Mouse (Mus musculus): ENCODE results near the gene Pnisr. TPM values are rescaled to one million over a fixed set of nuclear protein-coding genes. Genes with fewer than 3 reads are reported as not detected.

Gene Pnisr
- polyA plus RNA-seq, 1 experiment: 203 TPM

GRCm38 (mm10) chr4:21857481-21857880 is 10.1 kb downstream of the Pnisr start:
- no peak for TF ChIP-seq POLR2A (IDR thresholded peaks at IDR 0.05; ENCODE audit: borderline replicate concordance, low read depth, low read length)
- no peak for TF ChIP-seq CTCF (IDR thresholded peaks at IDR 0.05; ENCODE audit: low read depth, low read length)
- Histone ChIP-seq H3K27ac (ENCODE audit: insufficient read depth, low read depth, low read length) (no peak overlapping the region), H3K4me3 (ENCODE audit: insufficient read depth, low read length) (no peak overlapping the region), H3K4me1 (ENCODE audit: control insufficient read depth, insufficient read depth, low read length) (no peaks in the 10 kb centered on the region)

DNA sequence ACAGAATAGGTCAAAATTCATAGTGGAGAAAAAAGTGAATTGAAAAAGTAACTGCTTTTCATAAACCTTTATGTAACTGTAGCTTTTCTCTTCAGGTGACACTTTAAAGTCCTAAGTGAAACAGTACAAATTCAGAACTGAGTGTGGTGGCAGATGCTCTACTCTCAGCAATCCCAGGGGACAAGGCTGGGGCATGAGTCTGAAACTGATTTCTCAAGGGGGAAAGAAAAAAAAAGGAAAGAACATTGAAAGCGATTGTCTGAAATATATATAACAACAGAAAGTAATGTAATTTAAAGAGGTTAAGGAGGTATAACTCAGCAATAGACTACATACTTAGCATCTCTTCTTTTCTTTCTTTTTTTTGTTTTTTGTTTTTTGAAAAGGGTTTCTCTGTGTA is 17.8 kb downstream of the Pnisr start:
- Histone ChIP-seq H3K4me1 (ENCODE audit: control insufficient read depth, insufficient read depth, low read length) (no peaks in the 10 kb centered on the region), H3K4me3 (ENCODE audit: insufficient read depth, low read length) (no peak overlapping the region), H3K27ac (ENCODE audit: insufficient read depth, low read depth, low read length) (no peak overlapping the region)
- TF ChIP-seq CTCF (IDR thresholded peaks at IDR 0.05; ENCODE audit: low read depth, low read length) (no peak), POLR2A (IDR thresholded peaks at IDR 0.05; ENCODE audit: borderline replicate concordance, low read depth, low read length) (no peak)

DNA sequence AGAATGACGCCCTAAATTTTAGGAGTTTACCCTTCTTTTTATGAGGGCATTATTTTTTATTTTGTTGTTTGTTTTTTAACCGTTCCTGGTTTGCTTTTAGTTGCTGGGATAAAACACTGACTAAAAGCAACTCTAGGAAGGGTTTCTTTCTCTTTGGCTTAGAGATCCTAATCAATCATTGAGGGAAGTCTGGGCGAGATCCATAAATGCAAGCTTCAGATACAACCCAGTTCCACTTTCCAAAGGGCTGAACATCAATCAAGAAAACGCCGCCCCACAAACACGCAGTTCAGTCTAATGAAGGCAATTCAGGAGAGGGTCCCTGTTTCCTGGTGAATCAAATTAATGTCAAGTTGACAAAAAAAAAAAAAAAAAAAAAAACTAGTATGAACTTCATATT is 31.4 kb downstream of the Pnisr start:
- Histone ChIP-seq H3K4me3 (ENCODE audit: insufficient read depth, low read length) (peak overlapping the region; percentile 78), H3K4me1 (ENCODE audit: control insufficient read depth, insufficient read depth, low read length) (peaks cover 3% of the 10 kb centered on the region; the same call in 1 of the 2 replicates), H3K27ac (ENCODE audit: insufficient read depth, low read depth, low read length) (no peak overlapping the region)
- TF ChIP-seq CTCF (IDR thresholded peaks at IDR 0.05; ENCODE audit: low read depth, low read length) (no peak), POLR2A (IDR thresholded peaks at IDR 0.05; ENCODE audit: borderline replicate concordance, low read depth, low read length) (no peak)

DNA sequence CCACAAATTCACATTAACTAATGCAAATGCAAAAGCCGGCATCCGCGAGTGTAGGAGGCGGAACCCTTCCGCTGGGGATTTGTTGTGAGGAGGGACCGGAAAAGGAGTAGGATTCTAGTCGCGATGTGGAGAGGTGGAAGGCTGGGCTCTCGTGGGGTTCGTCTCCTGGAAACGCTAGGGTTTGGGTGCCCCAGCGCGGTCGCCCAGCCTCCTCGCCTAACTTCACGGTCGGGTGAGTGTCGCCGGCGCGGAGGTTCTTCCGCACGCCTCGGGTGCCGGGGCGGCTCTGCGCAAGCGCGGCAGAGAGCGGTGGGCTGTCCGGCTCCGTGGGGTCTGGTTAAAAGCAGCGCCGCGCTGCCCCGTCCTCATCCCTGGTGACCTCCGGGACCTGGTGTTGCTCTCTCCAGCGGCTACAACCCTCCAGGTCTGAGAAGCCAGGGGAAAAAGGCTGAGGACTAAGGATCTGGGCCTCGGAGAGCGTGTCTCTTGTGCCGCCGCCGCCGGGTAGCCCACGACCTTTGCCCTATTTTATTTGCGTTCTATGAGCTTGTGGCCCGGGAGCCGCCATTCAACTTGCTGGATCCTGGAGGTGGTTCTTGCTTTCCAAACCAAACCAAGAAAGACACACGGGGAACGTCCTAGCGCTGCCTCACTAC is 32.3 kb downstream of the Pnisr start, which contains the start of gene Coq3:
Gene Coq3, plus strand, starts transcription at position 109 of the 656 bp plus-strand sequence.
- Histone ChIP-seq H3K4me3 (ENCODE audit: insufficient read depth, low read length) (peak within 1 kb of the TSS; percentile 78), H3K27ac (ENCODE audit: insufficient read depth, low read depth, low read length) (peak within 1 kb of the TSS; percentile 75), H3K4me1 (ENCODE audit: control insufficient read depth, insufficient read depth, low read length) (peaks cover 3% of the 10 kb centered on the region; the same call in 1 of the 2 replicates)
- TF ChIP-seq POLR2A (IDR thresholded peaks at IDR 0.05; ENCODE audit: borderline replicate concordance, low read depth, low read length) (no peak; the same call in 1 of the 2 replicates), CTCF (IDR thresholded peaks at IDR 0.05; ENCODE audit: low read depth, low read length) (no peak)

DNA sequence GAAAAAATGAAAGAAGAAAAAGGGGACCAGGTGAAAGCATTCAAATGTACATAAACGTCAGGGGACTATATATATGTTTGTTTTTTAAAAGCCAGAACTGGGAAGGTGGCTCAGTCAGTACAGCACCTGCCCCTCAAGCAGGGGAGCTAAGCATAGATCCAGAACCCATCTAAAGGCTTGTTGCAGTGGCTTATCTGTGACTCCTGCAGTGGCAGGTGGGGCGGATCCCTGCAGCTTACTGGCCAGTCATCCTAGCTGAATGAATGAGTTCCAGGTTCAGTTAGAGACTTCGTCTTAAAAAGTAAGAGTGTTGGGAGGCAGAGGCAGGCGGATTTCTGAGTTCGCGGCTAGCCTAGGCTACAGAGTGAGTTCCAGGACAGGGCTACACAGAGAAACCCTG is 35.4 kb downstream of the Pnisr start:
- Histone ChIP-seq H3K27ac (ENCODE audit: insufficient read depth, low read depth, low read length) (no peak overlapping the region), H3K4me1 (ENCODE audit: control insufficient read depth, insufficient read depth, low read length) (peaks cover 3% of the 10 kb centered on the region; the same call in 1 of the 2 replicates), H3K4me3 (ENCODE audit: insufficient read depth, low read length) (no peak overlapping the region)
- TF ChIP-seq CTCF (IDR thresholded peaks at IDR 0.05; ENCODE audit: low read depth, low read length): no peak
- TF ChIP-seq POLR2A (IDR thresholded peaks at IDR 0.05; ENCODE audit: borderline replicate concordance, low read depth, low read length): no peak

DNA sequence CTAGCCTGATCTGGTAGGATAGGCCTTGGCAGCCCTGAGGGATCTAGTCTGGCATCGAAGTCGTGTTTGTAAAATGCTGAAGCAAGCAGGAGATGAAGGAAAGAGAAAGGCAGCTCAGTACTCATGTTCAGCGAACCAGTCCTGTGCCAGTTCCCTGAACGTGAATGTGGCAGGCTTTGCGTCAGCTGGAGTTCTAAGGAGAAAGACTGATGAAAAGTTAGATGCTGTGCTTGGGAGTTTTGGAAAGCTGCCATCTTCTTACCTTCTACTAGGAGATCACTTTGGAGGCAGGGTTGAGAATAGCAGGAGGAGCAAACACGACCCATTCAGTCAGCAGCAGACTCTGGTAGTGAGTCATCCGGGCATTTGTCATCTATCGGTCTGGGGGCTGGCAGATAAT is 38.4 kb downstream of the Pnisr start:
- Histone ChIP-seq H3K27ac (ENCODE audit: insufficient read depth, low read depth, low read length) (no peak overlapping the region), H3K4me1 (ENCODE audit: control insufficient read depth, insufficient read depth, low read length) (peaks cover 2% of the 10 kb centered on the region; the same call in 1 of the 2 replicates), H3K4me3 (ENCODE audit: insufficient read depth, low read length) (no peak overlapping the region)
- TF ChIP-seq POLR2A (IDR thresholded peaks at IDR 0.05; ENCODE audit: borderline replicate concordance, low read depth, low read length): no peak
- TF ChIP-seq CTCF (IDR thresholded peaks at IDR 0.05; ENCODE audit: low read depth, low read length): no peak

Other genes starting within 250 kb of the Pnisr start
- 0.32 TPM in 1 of 2 replicates, not detected in the other for gene Prdm13, start 161.6 kb upstream of the Pnisr start, polyA plus RNA-seq (2012; ENCODE audit: insufficient read depth, insufficient read length, missing spikeins)
- gene Ccnc, start 119.9 kb upstream of the Pnisr start, polyA plus RNA-seq (2012; ENCODE audit: insufficient read depth, insufficient read length, missing spikeins): 27.5 and 27.8 TPM in 2 replicates
- 23.0 and 23.7 TPM in 2 replicates for gene Usp45, start 80.4 kb upstream of the Pnisr start, polyA plus RNA-seq (2012; ENCODE audit: insufficient read depth, insufficient read length, missing spikeins)
- gene Tstd3, start 80.4 kb upstream of the Pnisr start, polyA plus RNA-seq (2012; ENCODE audit: insufficient read depth, insufficient read length, missing spikeins): 19.6 and 22.4 TPM in 2 replicates
- 5.4 and 6.0 TPM in 2 replicates for gene Coq3, start 32.1 kb downstream of the Pnisr start, polyA plus RNA-seq (2012; ENCODE audit: insufficient read depth, insufficient read length, missing spikeins)
- gene Faxc, start 83.7 kb downstream of the Pnisr start, polyA plus RNA-seq (2012; ENCODE audit: insufficient read depth, insufficient read length, missing spikeins): not detected in 2 replicates

All from bone marrow macrophage, adult 2 months (primary cell).